Mouse (Mus musculus) hindbrain, embryonic 14.5 days (tissue): ENCODE measurements around the gene Nvl. TPM values are rescaled to one million over a fixed set of nuclear protein-coding genes. Genes with fewer than 3 reads are reported as not detected.
A peak's percentile ranks its signal among the peaks of the same experiment; 100 is the strongest.

Source experiments
- ATAC-seq: fragments of 200-750 bp; cut with Nextera tagmentation; 2 replicates; pipeline ENCODE4 v1.8.0; 2017; ENCODE audit warnings: moderate number of reproducible peaks, mild to moderate bottlenecking, moderate TSS enrichment, moderate library complexity; ENCODE audit not compliant: low FRiP score
- DNase-seq: peaks from one replicate; pipeline ENCODE4 v3.0.0-alpha.2; 2015; ENCODE audit warnings: low spot score
- H3K27ac ChIP-seq: fragments of 300-500 bp; sonication (generic); 2 replicates; pipeline ENCODE4 v1.5.1; 2014; ENCODE audit warnings: mild to moderate bottlenecking, moderate library complexity
- H3K27me3 ChIP-seq: fragments of 300-500 bp; sonication (generic); 2 replicates; pipeline ENCODE4 v1.6.1; 2014; ENCODE audit warnings: mild to moderate bottlenecking, low read length, mixed read lengths; ENCODE audit not compliant: control insufficient read depth, insufficient read depth
- H3K36me3 ChIP-seq: fragments of 300-500 bp; sonication (generic); replicated peaks from 2 replicates; pipeline ENCODE4 v1.6.1; 2014; ENCODE audit not compliant: control insufficient read depth, insufficient read depth
- H3K4me1 ChIP-seq: fragments of 300-500 bp; sonication (generic); replicated peaks from 2 replicates; pipeline ENCODE4 v1.6.1; 2014; ENCODE audit warnings: antibody characterized with exemption, low read length, mixed read lengths; ENCODE audit not compliant: control insufficient read depth, insufficient read depth
- H3K4me2 ChIP-seq: fragments of 300-500 bp; sonication (generic); replicated peaks from 2 replicates; pipeline ENCODE4 v1.6.1; 2014; ENCODE audit warnings: mild to moderate bottlenecking, moderate library complexity
- H3K4me3 ChIP-seq: fragments of 300-500 bp; sonication (generic); replicated peaks from 2 replicates; pipeline ENCODE4 v1.5.1; 2014; ENCODE audit warnings: mild to moderate bottlenecking, low read length
- H3K9ac ChIP-seq: fragments of 300-500 bp; sonication (generic); 2 replicates; pipeline ENCODE4 v1.6.1; 2014
- H3K9me3 ChIP-seq: fragments of 300-500 bp; sonication (generic); 2 replicates; pipeline ENCODE4 v1.6.1; 2016; ENCODE audit warnings: low read length; ENCODE audit not compliant: control insufficient read depth
- WGBS: fragments of 180-500 bp; shearing (Covaris S2); extraction: QIAGEN DNeasy Blood & Tissue Kit; methylation state at CpG from one replicate; pipeline ENCODE4 v1.1.7; 2014; 5-methylcytosine and 5-hydroxymethylcytosine counted together
- polyA plus RNA-seq: library from polyadenylated mRNA; unstranded; fragments of >200 nt; fragmentation: Nextera tagmentation; extraction: Ambion mirVana; gene quantifications from 2 replicates; pipeline ENCODE4 v1.2.1, GENCODE M21; 2014

The Nvl gene
- polyA plus RNA-seq, 1 experiment from 2014 or later, result 39.3 TPM

GRCm38 (mm10) chr1:181049328-181049842, 94.6 kb downstream of the Nvl start:
- Histone ChIP-seq H3K4me1 (no peaks in the 10 kb centered on the region), H3K9ac (no peak overlapping the region), H3K9me3 (no peaks in the 10 kb centered on the region), H3K36me3 (no peaks in the 10 kb centered on the region), H3K27ac (no peak overlapping the region), H3K27me3 (no peaks in the 10 kb centered on the region), H3K4me2 (no peak overlapping the region), H3K4me3 (no peak overlapping the region)
- ATAC-seq, result no peak
- DNase-seq, result no peak

- Histone ChIP-seq H3K4me3 (no peak overlapping the region), H3K27me3 (no peaks in the 10 kb centered on the region)
- no peak for DNase-seq
These were observed 96.5 kb downstream of the Nvl start for GRCm38 (mm10) chr1:181047520-181047919.

GRCm38 (mm10) chr1:181039652-181040051, 104.4 kb downstream of the Nvl start:
- Histone ChIP-seq H3K9me3 (no peaks in the 10 kb centered on the region), H3K4me3 (no peak overlapping the region), H3K27ac (no peak overlapping the region), H3K4me2 (no peak overlapping the region), H3K4me1 (no peaks in the 10 kb centered on the region), H3K27me3 (no peaks in the 10 kb centered on the region), H3K36me3 (no peaks in the 10 kb centered on the region), H3K9ac (no peak overlapping the region)
- 13% methylated on average over 4 of the region's 4 CpGs for WGBS
- ATAC-seq (no peak), DNase-seq (peak; percentile 66)

More at GRCm38 (mm10) chr1:181047520-181047919, 96.5 kb downstream of the Nvl start:
- ATAC-seq, result no peak
- 65% methylated on average over 1 of the region's 1 CpGs for WGBS
- Histone ChIP-seq H3K4me2 (no peak overlapping the region), H3K36me3 (no peaks in the 10 kb centered on the region), H3K9me3 (no peaks in the 10 kb centered on the region), H3K27ac (no peak overlapping the region), H3K9ac (no peak overlapping the region), H3K4me1 (no peaks in the 10 kb centered on the region)

- 81% methylated on average over 4 of the region's 4 CpGs for WGBS
- DNase-seq (no peak), ATAC-seq (no peak)
These were observed 106.4 kb downstream of the Nvl start for GRCm38 (mm10) chr1:181037623-181038022.

More at GRCm38 (mm10) chr1:181037623-181038022, 106.4 kb downstream of the Nvl start:
- Histone ChIP-seq H3K4me3 (no peak overlapping the region), H3K4me1 (no peaks in the 10 kb centered on the region), H3K9ac (no peak overlapping the region), H3K27me3 (no peaks in the 10 kb centered on the region), H3K36me3 (no peaks in the 10 kb centered on the region), H3K9me3 (no peaks in the 10 kb centered on the region), H3K4me2 (no peak overlapping the region), H3K27ac (no peak overlapping the region)

Other genes with a start within 250 kb of the Nvl start
- gene Pycr2, start 239.9 kb downstream of the Nvl start, polyA plus RNA-seq, result 63.0 and 68.0 TPM in 2 replicates
- 0.20 and 0.41 TPM in 2 replicates for gene Lefty1, start 209.2 kb downstream of the Nvl start, polyA plus RNA-seq
- 1.5 and 1.6 TPM in 2 replicates for gene Tmem63a, start 201.9 kb downstream of the Nvl start, polyA plus RNA-seq
- 8.7 and 10.3 TPM in 2 replicates for gene Ephx1, start 123.3 kb downstream of the Nvl start, polyA plus RNA-seq
- not detected in 2 replicates for gene 9130409I23Rik, start 93.0 kb downstream of the Nvl start, polyA plus RNA-seq
- 52.7 and 53.6 TPM in 2 replicates for gene Cnih4, start 489 bp upstream of the Nvl start, polyA plus RNA-seq
- 45.7 and 49.8 TPM in 2 replicates for gene Wdr26, start 67.8 kb upstream of the Nvl start, polyA plus RNA-seq
- 12.7 and 14.3 TPM in 2 replicates for gene Cnih3, start 208.4 kb upstream of the Nvl start, polyA plus RNA-seq